11 mouse cellular contexts compared by ENCODE assay signal in the genomic region with DNA sequence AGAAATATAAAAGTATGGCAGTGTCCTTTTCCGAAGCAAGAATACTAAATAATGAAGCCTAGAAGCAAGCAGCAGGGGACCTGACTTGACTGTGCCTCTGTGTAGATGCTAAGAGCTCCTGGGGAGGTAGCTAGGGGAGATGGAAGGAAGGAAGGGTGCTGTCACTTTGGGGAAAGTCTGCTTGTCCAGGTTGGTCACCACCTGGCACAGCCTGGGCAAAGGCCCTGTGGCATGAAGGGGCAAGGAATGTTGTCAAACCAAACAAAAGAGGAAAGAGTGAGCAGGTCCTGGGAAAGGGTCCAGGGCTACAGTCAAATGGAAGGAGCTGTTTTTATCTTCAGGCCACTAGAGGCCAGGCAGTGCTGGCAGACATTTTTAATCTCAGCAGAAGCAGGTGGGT.
"Had no signal": no experiment of that assay in that cellular context is flagged by ENCODE, and none has a peak within 500 bp of the region (broad histone marks: within the 10 kb centered on the region; RNA-seq: fewer than 3 reads in every experiment).

No protein-coding gene starts in this region.

- H3K4me2 ChIP-seq: kidney, embryonic 15.5 days; limb, embryonic 15.5 days; midbrain, embryonic 12.5 days; neural tube, embryonic 12.5 days; stomach, embryonic 15.5 days had no signal

- DNase-seq: kidney, adult 18-20 months; lung, adult 18-20 months; right cerebral cortex, postnatal 14 days; thymus, adult 2 months; thymus, postnatal 25 days had no signal

- H3K27ac ChIP-seq: left cerebral cortex, adult 2 months; limb, embryonic 15.5 days; midbrain, embryonic 12.5 days; neural tube, embryonic 12.5 days; stomach, embryonic 15.5 days had no signal

- H3K9ac ChIP-seq: kidney, embryonic 15.5 days; limb, embryonic 15.5 days; midbrain, embryonic 12.5 days; neural tube, embryonic 12.5 days; stomach, embryonic 15.5 days had no signal

- H3K4me3 ChIP-seq: kidney, embryonic 15.5 days; left cerebral cortex, adult 2 months; limb, embryonic 15.5 days; midbrain, embryonic 12.5 days; neural tube, embryonic 12.5 days; stomach, embryonic 15.5 days had no signal

- H3K27me3 ChIP-seq: kidney, embryonic 15.5 days; limb, embryonic 15.5 days; midbrain, embryonic 12.5 days; neural tube, embryonic 12.5 days; stomach, embryonic 15.5 days had no signal

- H3K9me3 ChIP-seq: kidney, embryonic 15.5 days; limb, embryonic 15.5 days; midbrain, embryonic 12.5 days; neural tube, embryonic 12.5 days; stomach, embryonic 15.5 days had no signal
